Mouse (Mus musculus): Measurements from ENCODE around the gene Aqp2. TPM values are rescaled to one million over a fixed set of nuclear protein-coding genes. Genes with fewer than 3 reads are reported as not detected.

Gene Aqp2
- polyA plus RNA-seq, 1 experiment = not detected

- H3K4me1 ChIP-seq (ENCODE audit: control insufficient read depth) = no peaks in the 10 kb centered on the region
- H3K4me3 ChIP-seq (replicated peaks) = no peak overlapping the region
- no peaks in the 10 kb centered on the region for H3K9me3 ChIP-seq (ENCODE audit: control insufficient read depth, low read length)
- H3K27me3 ChIP-seq (ENCODE audit: control insufficient read depth) = peaks cover 94% of the 10 kb centered on the region
- H3K36me3 ChIP-seq (ENCODE audit: control insufficient read depth) = no peaks in the 10 kb centered on the region
- TF ChIP-seq TAL1 (IDR thresholded peaks at IDR 0.05; ENCODE audit: low read length) (no peak), GATA1 (IDR thresholded peaks at IDR 0.05; ENCODE audit: low read length) (no peak)
Observed at GRCm38 (mm10) chr15:99586525-99586924, 7.7 kb downstream of the Aqp2 start.

GRCm38 (mm10) chr15:99589237-99589636, 10.4 kb downstream of the Aqp2 start:
- Histone ChIP-seq H3K27me3 (ENCODE audit: control insufficient read depth) (peaks cover 98% of the 10 kb centered on the region), H3K4me1 (ENCODE audit: control insufficient read depth) (no peaks in the 10 kb centered on the region), H3K36me3 (ENCODE audit: control insufficient read depth) (no peaks in the 10 kb centered on the region), H3K4me3 (replicated peaks) (no peak overlapping the region), H3K9me3 (ENCODE audit: control insufficient read depth, low read length) (no peaks in the 10 kb centered on the region)
- TF ChIP-seq GATA1 (IDR thresholded peaks at IDR 0.05; ENCODE audit: low read length) = no peak
- no peak for TF ChIP-seq TAL1 (IDR thresholded peaks at IDR 0.05; ENCODE audit: low read length)

- Histone ChIP-seq H3K4me1 (ENCODE audit: control insufficient read depth) (no peaks in the 10 kb centered on the region), H3K27me3 (ENCODE audit: control insufficient read depth) (peaks cover 98% of the 10 kb centered on the region), H3K4me3 (replicated peaks) (no peak overlapping the region), H3K9me3 (ENCODE audit: control insufficient read depth, low read length) (no peaks in the 10 kb centered on the region), H3K36me3 (ENCODE audit: control insufficient read depth) (no peaks in the 10 kb centered on the region)
- no peak for TF ChIP-seq GATA1 (IDR thresholded peaks at IDR 0.05; ENCODE audit: low read length)
- no peak for TF ChIP-seq TAL1 (IDR thresholded peaks at IDR 0.05; ENCODE audit: low read length)
Observed at GRCm38 (mm10) chr15:99589704-99590103, 10.8 kb downstream of the Aqp2 start.

GRCm38 (mm10) chr15:99590429-99591084, 11.7 kb downstream of the Aqp2 start, which contains the start of gene Aqp5:
Gene Aqp5, plus strand, starts transcription at chr15:99590782.
- TF ChIP-seq GATA1 (IDR thresholded peaks at IDR 0.05; ENCODE audit: low read length) (no peak), TAL1 (IDR thresholded peaks at IDR 0.05; ENCODE audit: low read length) (no peak)
- H3K4me1 ChIP-seq (ENCODE audit: control insufficient read depth) = no peaks in the 10 kb centered on the region
- H3K9me3 ChIP-seq (ENCODE audit: control insufficient read depth, low read length) = no peaks in the 10 kb centered on the region
- H3K27me3 ChIP-seq (ENCODE audit: control insufficient read depth) = peaks cover 98% of the 10 kb centered on the region
- H3K36me3 ChIP-seq (ENCODE audit: control insufficient read depth) = no peaks in the 10 kb centered on the region
- H3K4me3 ChIP-seq (replicated peaks) = no peak within 1 kb of the TSS

- Histone ChIP-seq H3K9me3 (ENCODE audit: control insufficient read depth, low read length) (no peaks in the 10 kb centered on the region), H3K36me3 (ENCODE audit: control insufficient read depth) (no peaks in the 10 kb centered on the region), H3K4me3 (replicated peaks) (no peak overlapping the region), H3K27me3 (ENCODE audit: control insufficient read depth) (peaks cover 93% of the 10 kb centered on the region), H3K4me1 (ENCODE audit: control insufficient read depth) (no peaks in the 10 kb centered on the region)
- TF ChIP-seq GATA1 (IDR thresholded peaks at IDR 0.05; ENCODE audit: low read length) (no peak), TAL1 (IDR thresholded peaks at IDR 0.05; ENCODE audit: low read length) (no peak)
Observed at GRCm38 (mm10) chr15:99592177-99592576, 13.3 kb downstream of the Aqp2 start.

GRCm38 (mm10) chr15:99592877-99593276, 14.0 kb downstream of the Aqp2 start:
- H3K9me3 ChIP-seq (ENCODE audit: control insufficient read depth, low read length) = no peaks in the 10 kb centered on the region
- H3K4me1 ChIP-seq (ENCODE audit: control insufficient read depth) = no peaks in the 10 kb centered on the region
- no peaks in the 10 kb centered on the region for H3K36me3 ChIP-seq (ENCODE audit: control insufficient read depth)
- TF ChIP-seq GATA1 (IDR thresholded peaks at IDR 0.05; ENCODE audit: low read length) = no peak
- no peak for TF ChIP-seq TAL1 (IDR thresholded peaks at IDR 0.05; ENCODE audit: low read length)
- no peak overlapping the region for H3K4me3 ChIP-seq (replicated peaks)
- peaks cover 95% of the 10 kb centered on the region for H3K27me3 ChIP-seq (ENCODE audit: control insufficient read depth)

GRCm38 (mm10) chr15:99594951-99595350, 16.1 kb downstream of the Aqp2 start:
- Histone ChIP-seq H3K9me3 (ENCODE audit: control insufficient read depth, low read length) (no peaks in the 10 kb centered on the region), H3K4me1 (ENCODE audit: control insufficient read depth) (no peaks in the 10 kb centered on the region), H3K27me3 (ENCODE audit: control insufficient read depth) (peaks cover 92% of the 10 kb centered on the region), H3K4me3 (replicated peaks) (no peak overlapping the region), H3K36me3 (ENCODE audit: control insufficient read depth) (no peaks in the 10 kb centered on the region)
- no peak for TF ChIP-seq GATA1 (IDR thresholded peaks at IDR 0.05; ENCODE audit: low read length)
- TF ChIP-seq TAL1 (IDR thresholded peaks at IDR 0.05; ENCODE audit: low read length) = no peak

- H3K4me3 ChIP-seq (replicated peaks) = no peak overlapping the region
- no peaks in the 10 kb centered on the region for H3K9me3 ChIP-seq (ENCODE audit: control insufficient read depth, low read length)
- no peaks in the 10 kb centered on the region for H3K36me3 ChIP-seq (ENCODE audit: control insufficient read depth)
- H3K27me3 ChIP-seq (ENCODE audit: control insufficient read depth) = peaks cover 92% of the 10 kb centered on the region
- no peaks in the 10 kb centered on the region for H3K4me1 ChIP-seq (ENCODE audit: control insufficient read depth)
- no peak for TF ChIP-seq TAL1 (IDR thresholded peaks at IDR 0.05; ENCODE audit: low read length)
- TF ChIP-seq GATA1 (IDR thresholded peaks at IDR 0.05; ENCODE audit: low read length) = no peak
Observed at GRCm38 (mm10) chr15:99596056-99596687, 17.3 kb downstream of the Aqp2 start.

GRCm38 (mm10) chr15:99596841-99597240, 18.0 kb downstream of the Aqp2 start:
- TF ChIP-seq TAL1 (IDR thresholded peaks at IDR 0.05; ENCODE audit: low read length) = no peak
- no peak for TF ChIP-seq GATA1 (IDR thresholded peaks at IDR 0.05; ENCODE audit: low read length)
- no peaks in the 10 kb centered on the region for H3K9me3 ChIP-seq (ENCODE audit: control insufficient read depth, low read length)
- H3K27me3 ChIP-seq (ENCODE audit: control insufficient read depth) = peaks cover 92% of the 10 kb centered on the region
- H3K4me3 ChIP-seq (replicated peaks) = no peak overlapping the region
- no peaks in the 10 kb centered on the region for H3K36me3 ChIP-seq (ENCODE audit: control insufficient read depth)
- H3K4me1 ChIP-seq (ENCODE audit: control insufficient read depth) = no peaks in the 10 kb centered on the region

Data from erythroblast, embryonic 14.5 days (primary cell).